Mouse (Mus musculus) heart, adult 9 months (tissue): ENCODE measurements at regions not wholly inside any gene's neighbourhood (a gene's known extent, or its start where the extent isn't known, plus 50 kb on each side); places are given as distances from the start of the nearest gene placed in this dataset.
A peak's percentile ranks its signal among the peaks of the same experiment; 100 is the strongest.

Experiments
- DNase-seq, 2 experiments: peaks; one replicate each; pipeline ENCODE4 v3.0.0; 2022; ENCODE audit warnings: low spot score in 2 of 2

DNA sequence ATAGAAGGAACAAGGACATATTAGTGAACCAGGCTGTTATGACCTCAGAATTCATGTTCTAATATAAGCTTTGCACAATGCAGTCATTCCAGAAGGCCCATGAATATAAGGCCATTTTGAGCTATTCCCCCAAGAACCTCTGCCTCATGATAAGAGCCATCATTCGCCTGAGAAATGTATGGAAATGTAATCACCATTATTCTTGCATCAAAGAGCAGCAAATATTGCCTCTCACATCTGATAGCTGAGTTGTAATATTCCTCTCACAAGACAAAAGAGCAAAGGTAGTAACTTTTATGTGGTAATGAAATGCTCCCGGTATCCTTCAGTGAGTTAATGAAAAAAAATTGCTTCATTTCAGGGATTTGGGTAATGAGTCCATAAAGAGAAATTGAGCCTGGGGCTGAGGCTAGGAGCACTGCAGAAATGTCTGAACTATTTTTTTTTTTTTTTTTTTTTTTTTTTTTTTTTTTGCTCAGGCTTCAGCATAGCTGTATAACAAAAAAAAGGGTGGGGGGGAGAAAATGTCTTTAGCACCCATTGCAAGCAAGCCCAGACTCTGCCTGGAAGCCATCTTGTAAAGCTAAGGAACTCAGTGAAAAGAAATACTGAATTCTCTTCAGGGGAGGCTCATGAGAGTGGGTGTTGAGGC lies 210.4 kb upstream of the Atp2b1 start:
- no peak for DNase-seq

DNA sequence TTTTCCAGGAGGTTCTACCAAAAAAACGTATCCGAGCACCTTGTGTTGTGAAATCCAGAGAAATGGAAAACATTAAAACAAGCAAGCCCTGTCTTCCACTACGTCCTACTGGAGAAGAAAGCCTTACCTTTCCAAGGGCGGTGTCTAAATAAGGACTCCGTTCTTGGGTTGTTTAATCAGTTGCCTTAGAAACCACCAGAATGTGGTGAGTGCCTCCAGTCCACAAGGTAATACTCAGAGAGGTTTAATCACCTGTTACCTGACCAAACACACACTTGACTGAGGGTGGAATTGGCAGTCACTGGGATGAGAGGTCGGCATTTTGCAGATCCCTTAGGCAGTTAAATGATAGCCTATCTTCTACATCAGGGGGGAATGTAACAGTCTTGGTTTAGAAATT lies 209.6 kb upstream of the Atp2b1 start:
- DNase-seq: no peak

DNA sequence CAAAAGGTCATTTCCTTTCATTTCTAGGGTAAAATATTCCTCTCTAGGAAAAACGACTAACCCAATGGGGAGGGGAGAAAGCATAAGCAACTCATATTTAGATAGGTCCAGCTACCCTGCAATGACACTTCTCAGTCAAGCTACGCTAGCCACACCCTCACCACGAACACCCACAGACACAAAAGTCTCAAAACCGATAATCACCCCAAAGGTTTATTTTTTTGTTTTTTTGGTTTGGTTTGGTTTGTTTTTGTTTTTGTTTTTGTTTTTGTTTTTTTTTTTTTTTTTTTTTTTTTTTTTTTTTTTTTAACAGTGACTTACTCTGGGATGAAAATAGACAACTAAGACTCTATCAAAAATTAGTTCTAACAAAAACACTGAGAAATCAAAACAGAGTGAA lies 196.3 kb upstream of the Atp2b1 start:
- DNase-seq: no peak

DNA sequence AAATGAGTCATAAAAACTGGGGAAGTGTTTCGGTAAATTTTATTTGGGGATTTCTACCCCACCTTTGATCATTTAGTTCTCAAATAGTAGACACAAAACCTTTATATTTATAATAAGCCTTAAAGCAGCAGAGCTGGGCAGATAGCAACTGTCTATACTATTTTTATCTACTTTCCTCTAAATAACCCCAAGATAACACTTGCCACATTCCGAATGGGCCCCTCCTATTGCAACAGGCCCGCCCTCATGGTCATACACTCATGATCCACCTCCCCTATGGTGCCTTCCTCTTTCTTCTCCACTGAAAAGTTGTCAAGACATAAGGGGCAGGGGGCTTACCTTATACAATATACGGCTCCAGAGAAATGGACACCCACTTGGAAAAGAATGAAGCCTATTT lies 195.5 kb upstream of the Atp2b1 start:
- DNase-seq: no peak

DNA sequence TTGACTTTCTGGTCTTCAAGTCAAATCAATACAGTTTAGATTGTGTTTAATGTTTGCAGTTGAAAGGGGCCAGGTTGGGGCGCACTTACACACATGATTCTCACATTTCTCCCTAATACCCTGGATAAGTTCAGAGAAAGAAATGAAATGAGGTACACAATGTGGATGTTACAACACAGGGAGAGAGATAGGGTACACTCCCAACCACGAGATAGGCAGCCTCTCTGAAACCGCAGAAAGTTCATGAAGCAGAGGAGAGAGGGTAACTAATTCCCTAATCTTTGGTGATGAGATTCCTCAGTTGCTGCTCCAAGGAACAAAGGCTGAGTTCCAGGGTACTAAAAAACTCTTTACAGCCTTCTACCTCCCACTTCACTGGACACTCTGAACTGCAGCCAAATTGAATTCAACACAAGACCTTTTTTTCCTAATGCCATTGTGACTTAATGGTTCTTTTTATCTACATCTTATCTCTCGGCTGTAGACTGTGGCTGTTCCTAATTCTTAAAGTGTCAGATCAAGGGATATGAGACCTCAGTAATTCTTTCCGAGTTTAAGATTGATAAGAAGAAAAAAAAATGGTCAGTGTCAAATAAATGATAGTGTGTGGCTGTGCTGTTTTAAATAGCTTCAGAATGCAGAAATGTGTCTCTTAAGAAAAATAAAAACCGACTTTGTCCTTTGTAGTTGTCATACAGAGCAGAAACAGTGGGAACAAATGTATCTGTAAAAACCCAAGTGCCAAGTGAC lies 193.8 kb upstream of the Atp2b1 start:
- DNase-seq: no peak

DNA sequence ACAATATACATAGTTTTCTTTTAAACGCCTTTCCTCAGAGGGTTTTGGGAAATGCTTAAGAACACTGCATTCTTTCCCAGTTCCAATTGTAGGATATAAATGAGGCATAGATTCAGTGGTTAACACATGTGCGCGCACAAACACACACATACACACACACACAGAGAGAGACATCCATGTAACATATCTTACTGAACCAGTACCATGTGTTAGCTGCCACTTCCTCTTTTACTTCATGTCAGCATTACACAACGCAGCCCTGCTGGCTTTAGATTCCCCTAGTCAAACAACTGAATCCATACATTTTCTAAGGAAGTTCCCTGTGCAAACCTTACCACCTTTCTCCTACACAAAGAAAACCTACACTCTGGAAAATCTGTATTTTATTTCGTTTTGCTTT lies 189.1 kb upstream of the Atp2b1 start:
- no peak for DNase-seq

DNA sequence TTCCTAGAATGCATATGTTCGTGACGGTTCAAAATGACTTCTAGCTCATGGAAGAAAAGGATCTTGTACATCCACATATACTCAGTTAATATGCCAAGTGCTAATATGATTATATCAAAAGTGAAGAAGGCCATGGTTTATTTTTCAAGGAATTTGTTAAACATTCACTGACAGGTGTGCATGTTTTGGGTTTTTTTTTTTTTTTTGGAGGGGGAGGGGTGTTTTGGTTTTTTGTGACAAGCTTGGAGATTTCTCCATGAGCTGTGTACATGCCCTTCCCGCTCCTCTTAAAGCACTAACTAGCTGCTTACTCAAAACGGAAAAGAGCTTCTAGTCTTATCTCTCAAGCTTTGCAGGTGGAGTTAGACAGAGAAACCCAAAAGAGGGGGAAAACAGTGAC lies 187.1 kb upstream of the Atp2b1 start:
- DNase-seq: no peak

DNA sequence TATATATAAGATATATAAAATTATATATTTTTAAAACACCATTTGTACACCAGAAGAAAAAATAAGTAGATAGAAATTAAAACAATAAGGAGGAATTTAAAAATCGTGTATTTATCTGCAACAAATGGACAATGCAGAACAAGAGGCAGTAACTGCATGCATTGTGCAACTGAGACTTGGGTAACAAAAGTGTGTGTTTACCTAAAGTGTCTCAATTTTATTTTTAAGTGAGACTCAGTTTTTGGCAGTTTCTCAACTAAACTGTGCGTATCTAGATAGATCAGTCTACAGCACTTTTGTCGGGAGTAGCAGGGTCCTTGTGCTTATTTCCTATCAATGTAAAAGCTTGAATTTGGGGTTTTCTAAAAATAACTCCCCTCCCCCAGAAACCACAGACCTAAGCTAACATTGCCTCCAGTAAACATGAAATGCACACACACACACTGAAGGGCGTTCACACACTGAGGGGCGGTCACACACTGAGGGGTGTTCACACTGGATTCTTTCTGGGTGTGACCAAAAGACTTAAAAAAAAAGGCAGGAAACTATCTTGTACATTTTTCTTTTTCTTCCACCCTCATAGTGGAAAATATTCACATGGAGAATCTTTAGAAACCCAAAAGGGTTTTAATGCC lies 185.7 kb upstream of the Atp2b1 start:
- DNase-seq: no peak

DNA sequence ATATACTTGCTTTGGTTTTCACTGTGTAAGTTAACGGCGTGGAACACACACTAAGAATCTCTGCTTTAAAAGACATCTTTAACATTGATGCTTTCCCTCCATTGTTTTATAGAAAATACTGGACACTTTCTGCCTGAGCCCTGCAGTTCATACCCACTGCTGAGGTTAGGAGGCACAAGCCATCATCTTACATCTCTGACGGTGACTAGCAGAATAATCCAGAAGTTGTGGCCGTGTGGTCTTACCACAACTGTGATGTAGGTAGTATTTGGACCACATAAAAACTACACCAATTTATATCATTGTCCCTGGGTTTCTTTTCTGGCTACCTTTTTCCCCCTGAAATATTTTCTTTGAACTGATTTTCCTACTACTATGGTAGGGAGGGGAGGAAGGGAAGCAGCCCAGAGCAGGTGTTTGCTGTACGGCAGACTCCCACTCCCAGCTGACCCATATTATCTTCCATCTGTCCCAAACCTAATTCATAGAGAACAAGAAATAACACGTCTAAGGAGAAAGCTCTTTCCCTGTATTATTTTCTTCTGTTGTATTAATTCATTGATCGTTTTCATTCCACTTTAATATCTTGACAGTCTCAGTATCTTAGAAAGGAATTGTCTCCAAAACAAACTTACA lies 180.1 kb upstream of the Atp2b1 start:
- no peak for DNase-seq

DNA sequence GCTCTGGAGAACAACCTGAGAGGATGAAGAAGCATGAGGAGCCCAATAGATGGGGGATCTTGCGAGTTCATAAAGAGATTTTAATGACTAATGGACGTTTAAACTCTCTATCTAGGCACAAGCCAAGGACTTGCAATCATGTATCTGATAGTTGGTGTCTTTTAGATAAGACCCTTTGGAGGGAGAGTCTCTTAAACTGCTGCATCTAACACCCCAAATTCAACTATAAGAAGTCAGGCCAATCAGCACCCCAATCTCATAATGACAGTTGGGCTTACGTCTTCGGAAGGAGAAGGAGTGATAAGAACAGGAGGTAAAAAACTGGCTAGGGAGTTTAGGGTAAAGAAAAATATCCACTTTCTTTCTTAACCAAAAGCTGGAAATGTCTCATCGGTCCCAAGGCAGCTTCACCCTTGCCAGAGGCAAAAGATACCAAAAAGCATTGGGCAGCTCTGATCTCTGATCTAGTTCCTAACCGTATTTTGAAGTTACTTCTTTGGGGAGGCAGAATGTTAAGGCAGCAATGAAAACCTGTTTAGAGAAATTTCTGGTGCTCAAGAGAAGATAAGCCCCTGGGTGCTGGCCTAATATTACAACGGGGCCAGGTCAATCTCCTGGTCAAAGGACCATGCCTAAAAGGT lies 173.6 kb upstream of the Atp2b1 start:
- DNase-seq: no peak

DNA sequence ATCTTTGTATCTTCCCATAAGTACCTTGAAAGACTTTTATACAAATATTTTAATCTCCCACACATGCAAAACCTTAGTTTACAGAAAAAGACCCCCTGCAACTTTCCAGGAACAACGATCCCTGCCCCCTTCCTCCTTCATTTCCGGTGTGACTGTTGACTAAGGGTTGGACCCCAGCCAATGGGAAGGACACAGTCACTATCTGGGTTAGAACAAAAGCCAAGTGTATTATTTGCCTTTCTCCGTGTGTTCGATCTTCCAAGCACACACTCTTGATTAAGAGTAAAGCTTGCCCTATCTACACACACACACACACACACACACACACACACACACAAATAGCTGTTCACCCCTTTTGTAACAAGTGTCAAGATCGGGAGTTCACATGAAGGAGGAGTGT lies 172.8 kb upstream of the Atp2b1 start:
- DNase-seq: no peak

DNA sequence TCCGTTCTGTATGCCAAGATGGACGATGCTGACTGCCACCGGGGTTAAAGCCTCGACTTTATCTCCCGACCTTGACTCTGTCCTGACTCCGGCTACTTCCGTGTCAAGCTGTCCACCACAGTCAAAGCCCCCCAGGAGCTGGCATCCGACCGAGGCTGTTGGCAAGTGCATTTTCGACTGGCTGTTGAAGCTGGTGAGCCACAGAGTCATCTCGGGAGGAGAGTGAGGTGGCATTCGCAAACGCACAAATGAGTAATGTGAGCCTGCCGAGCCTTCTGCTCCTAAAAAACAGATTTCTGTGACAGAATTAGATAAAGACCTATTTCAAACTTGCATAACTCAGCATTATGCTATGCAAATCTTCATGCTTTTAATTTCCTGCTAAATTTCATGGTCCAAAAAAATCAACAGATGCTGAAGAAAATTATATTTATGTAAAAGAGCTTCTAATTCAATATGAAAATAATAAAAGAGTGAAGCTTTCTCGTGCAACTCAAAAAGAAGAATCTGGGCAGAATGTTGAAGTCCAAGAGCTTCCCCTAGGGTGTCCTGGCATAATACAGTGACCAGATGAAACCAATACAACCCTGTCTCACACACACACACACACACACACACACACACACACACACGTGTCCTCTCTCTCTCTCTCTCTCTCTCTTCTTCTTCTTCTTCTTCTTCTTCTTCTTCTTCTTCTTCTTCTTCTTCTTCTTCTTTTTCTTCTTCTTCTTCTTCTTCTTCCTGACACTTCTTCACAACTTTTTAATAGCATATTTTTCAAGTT lies 171.2 kb upstream of the Atp2b1 start:
- DNase-seq: no peak

DNA sequence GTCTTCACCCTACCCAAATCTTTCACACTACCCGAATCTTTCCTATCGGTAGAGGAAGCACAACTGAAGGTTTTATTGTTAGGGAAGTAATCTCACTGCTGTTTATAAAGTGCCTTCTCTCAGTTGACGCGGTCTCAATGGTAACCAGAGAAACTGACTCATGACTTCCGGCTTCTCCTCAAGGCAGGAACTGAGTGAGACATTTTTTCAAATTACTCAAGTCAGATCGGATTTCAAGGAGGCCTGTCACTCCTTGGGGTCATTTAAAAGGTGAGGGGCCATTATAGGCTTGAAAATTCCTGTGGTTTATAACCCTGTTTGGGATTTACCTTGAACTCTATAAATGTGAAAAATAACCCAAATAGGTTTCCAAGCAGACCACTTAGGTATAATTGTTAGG lies 170.0 kb upstream of the Atp2b1 start:
- DNase-seq: peak; percentile 38 to 58

DNA sequence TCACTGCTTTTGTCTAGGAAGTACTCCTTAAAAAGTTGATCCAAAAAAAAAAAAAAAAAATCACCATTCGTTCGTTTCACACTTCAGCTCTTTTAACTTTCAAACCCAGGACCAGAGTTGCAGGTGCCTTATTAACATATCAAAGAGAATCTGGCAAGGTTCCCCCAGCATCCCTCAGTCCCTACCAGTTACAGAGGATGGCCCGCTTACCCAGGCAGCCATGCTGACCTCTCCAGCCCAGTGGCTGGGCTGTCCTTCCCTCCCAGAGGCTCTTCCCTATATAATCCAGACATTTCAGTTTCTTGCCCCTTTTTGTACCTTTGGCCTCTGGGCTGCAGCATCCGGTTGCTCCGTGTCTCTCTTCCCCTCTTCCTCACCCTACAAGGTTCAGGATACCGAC lies 169.5 kb upstream of the Atp2b1 start:
- DNase-seq: no peak

DNA sequence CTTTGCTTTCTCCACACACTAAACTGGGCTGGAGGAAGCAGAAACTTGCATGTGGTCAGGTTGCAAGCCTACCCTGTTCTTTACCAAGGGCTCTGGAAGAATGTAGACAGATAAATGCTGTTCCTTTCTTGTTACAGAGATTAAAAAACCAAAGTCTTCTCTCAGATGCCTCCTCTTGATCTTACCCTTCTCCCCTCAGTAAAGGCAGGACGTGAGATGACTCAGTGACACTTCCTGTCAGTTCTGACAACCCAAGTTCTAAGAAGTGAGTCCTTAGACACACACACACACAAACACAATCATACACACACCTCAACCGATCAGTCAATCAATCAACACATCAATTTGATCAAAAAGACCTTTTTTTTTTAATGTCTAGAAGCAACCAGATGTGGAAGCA lies 168.8 kb upstream of the Atp2b1 start:
- no peak for DNase-seq

DNA sequence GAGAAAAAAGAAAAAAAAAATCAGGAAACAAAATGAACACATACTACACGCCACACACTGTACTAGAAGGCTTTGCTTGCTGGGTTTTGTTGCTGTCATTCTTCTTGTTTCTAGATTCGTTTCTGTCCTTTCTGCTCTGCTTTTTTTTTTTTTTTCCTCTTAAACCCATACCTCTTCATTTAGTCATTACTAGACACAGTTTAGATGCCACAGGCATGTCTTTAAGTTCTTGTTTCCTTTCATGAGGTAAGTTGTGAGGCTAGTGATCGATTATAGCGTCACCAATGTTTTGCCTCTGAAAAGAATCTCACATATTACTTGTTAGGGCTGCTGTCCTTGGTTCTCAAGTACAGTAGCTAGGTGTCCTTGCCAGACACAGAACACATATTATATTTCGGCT lies 168.3 kb upstream of the Atp2b1 start:
- DNase-seq: no peak

DNA sequence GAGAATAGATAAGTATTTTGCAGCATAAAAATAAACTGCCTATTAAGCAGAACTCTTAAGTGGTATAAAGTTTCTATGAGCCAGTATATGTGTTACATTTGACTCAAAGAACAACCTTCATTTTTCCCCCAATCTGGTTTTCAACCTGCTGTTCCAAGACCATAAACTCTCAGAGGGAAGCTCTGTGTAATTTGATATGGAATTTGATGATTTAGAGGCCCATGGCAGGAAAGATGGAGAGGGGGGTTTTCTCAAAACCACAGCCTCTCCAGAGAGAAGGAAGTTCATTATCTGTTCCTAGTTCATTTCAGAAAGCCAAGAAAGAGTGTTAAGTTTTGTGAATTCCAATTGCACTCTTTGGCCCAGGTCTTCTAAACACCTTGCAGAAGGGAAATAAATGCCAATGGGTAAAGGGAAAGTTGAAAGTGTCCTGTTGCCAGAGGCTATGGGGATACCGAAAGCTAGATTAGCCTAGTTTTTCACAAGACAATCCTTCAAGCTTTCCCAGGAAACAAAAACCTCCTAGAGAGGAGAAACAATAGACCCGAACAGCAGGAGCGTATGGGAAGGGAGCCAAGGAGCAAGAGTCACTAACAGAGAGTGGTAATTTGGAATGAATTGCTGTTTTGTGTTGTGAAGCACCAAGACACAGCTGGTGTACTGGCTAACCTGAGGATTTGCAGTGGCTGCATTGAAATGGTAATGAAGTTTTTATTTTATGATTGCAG lies 165.2 kb upstream of the Atp2b1 start:
- peak in 1 of 2 experiments; percentile 2 for DNase-seq

DNA sequence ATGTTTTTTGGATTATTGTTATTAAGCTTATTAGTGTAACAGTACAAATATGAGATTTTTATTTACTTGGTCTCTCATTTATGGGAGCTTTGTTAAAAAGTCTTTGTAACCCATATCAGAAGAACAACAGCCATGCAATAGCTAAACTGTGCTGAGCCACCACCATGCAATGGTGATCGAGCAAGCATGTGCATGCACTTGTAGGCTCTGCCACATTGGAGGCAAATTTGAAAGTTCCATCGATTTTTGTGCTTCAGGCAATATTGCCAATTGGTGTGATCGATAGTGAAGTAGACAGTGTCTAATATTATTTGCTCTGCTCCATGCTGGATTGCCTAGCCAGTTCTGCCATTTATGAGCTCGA lies 164.6 kb upstream of the Atp2b1 start:
- no peak for DNase-seq

DNA sequence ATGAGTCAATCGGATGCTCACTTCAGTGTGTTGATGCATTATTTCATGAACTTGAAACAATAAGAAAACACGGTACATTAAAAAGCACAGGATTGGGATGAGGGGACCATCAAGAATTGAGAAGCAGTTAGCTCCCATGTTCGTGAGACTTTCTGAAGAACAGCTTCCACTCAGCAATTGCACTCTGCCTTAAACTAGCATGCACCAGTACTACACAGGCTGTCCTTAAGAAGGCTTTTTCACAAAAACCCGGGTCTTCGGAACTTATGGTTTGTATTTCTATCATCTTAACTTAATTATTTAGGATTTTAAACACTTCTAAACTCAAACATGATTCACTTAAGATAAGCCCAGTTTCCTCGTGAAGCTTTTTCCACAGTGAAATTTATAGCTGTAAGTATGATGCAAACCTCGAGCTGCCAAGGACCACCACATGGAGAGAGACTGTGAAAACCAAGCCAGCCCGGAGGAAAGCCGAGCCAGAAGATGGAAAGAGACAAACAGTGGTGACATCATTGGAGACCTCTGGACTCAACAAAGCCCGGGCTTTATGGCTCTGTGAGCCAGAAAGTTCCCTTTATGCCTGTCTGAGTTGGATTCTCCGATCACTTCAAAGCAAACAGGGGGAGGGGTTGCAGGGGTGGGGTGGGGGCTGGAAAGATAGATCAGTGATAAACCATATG lies 162.7 kb upstream of the Atp2b1 start:
- no peak for DNase-seq

DNA sequence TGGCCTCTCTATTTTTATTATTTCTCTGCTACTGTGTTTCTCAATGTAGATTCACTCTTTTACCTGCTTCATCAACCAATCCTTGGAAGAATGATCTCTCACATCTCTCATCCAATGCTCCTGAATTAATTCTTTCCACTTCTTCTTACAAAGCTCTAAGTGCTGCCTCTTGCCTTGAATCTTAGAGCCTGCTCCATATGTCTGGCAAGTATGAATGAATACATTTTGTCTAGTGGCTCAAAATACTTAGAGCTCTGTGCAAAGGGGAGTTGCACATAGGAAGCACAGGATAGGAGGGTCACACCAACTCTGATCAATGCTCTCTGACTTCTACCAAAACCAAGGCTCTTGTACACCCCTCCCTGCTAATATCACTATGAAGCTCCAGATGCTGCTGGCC lies 153.1 kb upstream of the Atp2b1 start:
- DNase-seq: no peak
